Mouse (Mus musculus): ENCODE data around the gene Tmem183a.

The Tmem183a gene

GRCm38 (mm10) chr1:134320691-134321301 lies 41.0 kb downstream of the Tmem183a start:
- DNase-seq (ENCODE audit: low read depth, low spot score) = no peak

GRCm38 (mm10) chr1:134318261-134318660 lies 43.5 kb downstream of the Tmem183a start:
- no peak for DNase-seq (ENCODE audit: low read depth, low spot score)

- no peak for DNase-seq (ENCODE audit: low read depth, low spot score)
These were observed 45.4 kb downstream of the Tmem183a start for GRCm38 (mm10) chr1:134316361-134316760.

GRCm38 (mm10) chr1:134315181-134315580 lies 46.6 kb downstream of the Tmem183a start:
- DNase-seq (ENCODE audit: low read depth, low spot score) = no peak

GRCm38 (mm10) chr1:134311760-134312159 lies 50.0 kb downstream of the Tmem183a start:
- no peak for DNase-seq (ENCODE audit: low read depth, low spot score)

GRCm38 (mm10) chr1:134310729-134311128 lies 51.0 kb downstream of the Tmem183a start:
- no peak for DNase-seq (ENCODE audit: low read depth, low spot score)

GRCm38 (mm10) chr1:134310291-134310690 lies 51.5 kb downstream of the Tmem183a start:
- no peak for DNase-seq (ENCODE audit: low read depth, low spot score)

- no peak for DNase-seq (ENCODE audit: low read depth, low spot score)
These were observed 54.4 kb downstream of the Tmem183a start for GRCm38 (mm10) chr1:134307409-134307808.

- DNase-seq (ENCODE audit: low read depth, low spot score) = no peak
These were observed 56.8 kb downstream of the Tmem183a start for GRCm38 (mm10) chr1:134304940-134305339.

- no peak for DNase-seq (ENCODE audit: low read depth, low spot score)
These were observed 59.1 kb downstream of the Tmem183a start for GRCm38 (mm10) chr1:134302568-134303238.

- no peak for DNase-seq (ENCODE audit: low read depth, low spot score)
These were observed 63.0 kb downstream of the Tmem183a start for GRCm38 (mm10) chr1:134298636-134299411.

- DNase-seq (ENCODE audit: low read depth, low spot score) = no peak
These were observed 64.5 kb downstream of the Tmem183a start for GRCm38 (mm10) chr1:134297265-134297664.
